Mouse (Mus musculus) monocyte, adult 2 months (primary cell): ENCODE measurements around the gene Tspan8.

Experiments used
- DNase-seq, 2 experiments: peaks; one replicate each; pipeline ENCODE4 v3.0.0; 2022; ENCODE audit warnings: low spot score in 2 of 2, low read depth in 1 of 2

Tspan8 gene

GRCm38 (mm10) chr10:115830726-115831125 lies 14.1 kb downstream of the Tspan8 start:
- DNase-seq, result no peak

DNA sequence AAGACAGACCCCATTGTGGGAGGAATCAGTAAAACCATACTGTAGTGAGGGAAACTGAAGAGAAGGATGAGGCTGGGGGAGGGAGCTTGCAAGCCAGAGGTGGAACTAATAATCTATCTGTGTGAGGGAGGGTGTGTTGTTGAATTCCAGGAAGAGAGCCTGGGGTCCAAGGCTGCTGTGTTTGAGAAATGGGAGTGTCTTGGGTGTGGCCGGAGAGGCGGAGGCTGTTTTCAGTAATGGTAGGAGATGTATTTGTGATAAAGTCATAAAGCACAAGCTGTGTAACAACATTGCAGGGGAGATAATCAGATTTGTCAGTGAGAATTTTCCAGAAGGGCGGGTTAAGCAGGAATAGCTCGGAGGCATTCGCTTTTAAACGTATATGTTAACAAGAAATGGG lies 17.4 kb downstream of the Tspan8 start:
- DNase-seq, result no peak

DNA sequence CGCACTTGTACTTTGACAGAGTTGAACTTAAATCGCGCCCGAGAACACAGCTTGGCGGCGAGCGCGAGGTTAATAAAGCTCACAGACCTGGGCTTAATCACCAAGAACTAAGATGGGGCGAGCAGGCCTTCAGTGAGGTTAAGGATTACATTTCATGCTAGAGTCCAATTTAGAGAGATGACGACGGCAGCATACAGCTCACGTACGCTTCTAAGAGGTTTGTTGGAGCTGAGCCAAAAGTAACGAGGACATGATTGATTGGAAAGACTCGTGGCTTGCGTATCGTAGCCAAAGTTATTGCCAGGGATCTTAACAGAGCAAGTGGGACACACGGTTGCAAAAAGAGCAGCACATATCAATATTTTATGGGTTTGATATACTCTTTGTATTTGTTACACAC lies 30.3 kb downstream of the Tspan8 start:
- DNase-seq, result no peak

DNA sequence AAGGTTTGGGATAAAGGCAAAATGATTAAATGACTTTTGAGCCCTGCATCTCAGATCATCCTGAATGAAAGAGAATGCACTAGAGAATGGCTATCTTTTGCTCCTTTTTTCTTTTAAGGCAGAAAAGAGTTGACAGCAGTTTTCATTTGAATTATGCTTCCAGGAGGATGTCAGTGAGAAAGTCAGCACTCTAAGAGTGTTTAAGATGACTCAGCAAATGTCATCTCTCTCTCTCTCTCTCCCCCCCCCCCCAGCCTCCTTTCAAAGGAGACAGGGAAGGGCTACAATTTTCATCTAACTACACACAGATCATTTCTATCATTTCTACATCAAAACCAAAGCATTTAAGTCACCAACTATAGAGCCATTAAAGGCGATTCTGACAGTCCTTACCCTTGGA lies 31.9 kb downstream of the Tspan8 start:
- no peak for DNase-seq

GRCm38 (mm10) chr10:115860210-115860880 lies 43.7 kb downstream of the Tspan8 start:
- no peak for DNase-seq

DNA sequence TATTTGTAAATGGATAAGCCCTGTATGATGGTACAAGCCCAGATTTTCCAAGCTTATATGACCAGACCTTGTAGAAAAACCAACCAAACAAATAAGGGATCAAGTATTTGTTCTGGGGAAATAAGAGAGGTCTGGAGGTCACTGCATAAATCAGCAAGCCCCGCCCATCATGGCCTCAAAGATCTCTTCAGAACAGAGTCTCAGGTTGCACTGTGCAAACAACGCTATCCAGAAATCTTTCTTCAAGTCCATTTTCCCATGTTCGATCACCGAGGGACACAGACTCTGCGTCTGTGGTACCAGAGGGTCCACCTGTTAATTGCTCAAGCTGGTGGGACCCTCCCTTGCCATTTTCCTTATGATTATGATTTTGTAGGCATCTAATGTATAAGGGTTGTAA lies 45.3 kb downstream of the Tspan8 start:
- no peak for DNase-seq

DNA sequence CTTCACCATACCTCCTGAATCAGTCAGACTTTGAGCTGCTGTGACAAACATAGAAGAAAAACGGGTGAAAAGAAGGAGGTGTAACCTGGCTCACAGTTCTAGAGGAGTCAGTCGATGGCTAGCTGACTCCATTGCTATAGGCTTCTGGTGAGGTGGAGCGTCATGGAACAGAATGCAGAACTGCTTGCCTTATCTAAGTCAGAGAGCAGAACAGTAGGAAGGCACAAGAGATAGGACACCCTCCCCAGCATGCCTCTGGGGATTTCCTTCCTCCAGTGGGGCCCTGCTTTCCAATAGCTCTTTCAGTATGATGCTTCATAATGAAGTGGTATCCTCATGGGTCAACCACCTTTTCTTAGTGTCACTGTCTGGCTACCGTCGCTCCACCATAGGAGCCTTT lies 66.1 kb downstream of the Tspan8 start:
- no peak for DNase-seq

- no peak for DNase-seq
Observed at GRCm38 (mm10) chr10:115891924-115892323, 75.3 kb downstream of the Tspan8 start.

DNA sequence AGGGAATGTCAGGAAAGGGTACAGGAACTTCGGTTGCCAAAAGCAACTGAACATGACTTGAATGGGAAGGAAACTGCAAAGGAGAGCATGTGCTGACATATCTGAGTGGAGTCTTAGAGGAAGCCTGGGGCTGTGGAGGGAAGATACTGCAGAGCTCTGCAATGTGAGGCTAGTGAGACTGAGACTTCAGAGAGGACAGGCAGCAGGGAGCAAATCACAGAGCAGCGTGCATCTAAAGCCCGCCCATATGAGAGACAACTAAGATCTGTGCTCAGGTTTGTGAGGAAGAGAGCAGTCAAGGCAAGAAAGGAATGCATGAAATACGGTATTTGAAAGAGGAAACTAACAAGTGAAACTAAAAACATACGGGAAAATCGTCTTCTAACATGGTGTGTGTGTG lies 76.3 kb downstream of the Tspan8 start:
- no peak for DNase-seq

DNA sequence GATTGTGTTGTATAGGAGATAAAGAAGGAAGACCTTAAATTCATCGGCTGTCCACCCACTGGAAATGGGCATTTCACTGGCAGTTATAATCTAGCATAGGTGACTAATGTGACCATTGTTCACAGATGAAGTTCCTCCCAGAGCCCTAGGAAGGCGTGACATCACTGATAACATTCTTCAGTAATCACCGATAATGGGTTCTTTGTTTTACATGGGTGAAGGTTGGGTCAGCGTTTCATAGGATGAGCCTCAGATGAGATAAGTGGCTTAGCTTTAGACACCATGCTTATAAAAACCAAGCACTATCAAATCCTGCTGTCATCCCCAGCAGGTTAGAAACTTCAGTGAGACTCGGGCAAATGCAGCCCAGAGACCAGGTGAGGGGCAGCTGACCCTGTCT lies 77.4 kb downstream of the Tspan8 start:
- DNase-seq, result no peak

DNA sequence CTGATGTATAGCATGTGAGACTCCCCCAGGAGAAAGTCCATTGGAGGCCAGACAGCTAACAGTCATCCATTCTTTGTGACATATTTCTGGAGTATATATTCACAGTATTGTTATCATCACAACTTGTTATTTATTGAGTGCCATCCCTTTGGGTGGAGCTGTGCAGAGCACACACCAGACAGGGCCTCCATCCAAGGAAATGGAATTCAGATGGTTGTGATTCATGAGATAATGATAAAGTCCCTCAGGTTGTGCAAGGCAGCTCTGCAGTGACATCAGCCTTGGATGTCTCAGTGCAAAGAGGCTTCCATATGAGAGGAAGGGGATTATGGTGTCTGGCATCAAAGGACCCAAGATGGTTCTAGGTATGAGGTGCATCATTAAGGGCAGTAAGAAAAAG lies 80.1 kb downstream of the Tspan8 start:
- no peak for DNase-seq

DNA sequence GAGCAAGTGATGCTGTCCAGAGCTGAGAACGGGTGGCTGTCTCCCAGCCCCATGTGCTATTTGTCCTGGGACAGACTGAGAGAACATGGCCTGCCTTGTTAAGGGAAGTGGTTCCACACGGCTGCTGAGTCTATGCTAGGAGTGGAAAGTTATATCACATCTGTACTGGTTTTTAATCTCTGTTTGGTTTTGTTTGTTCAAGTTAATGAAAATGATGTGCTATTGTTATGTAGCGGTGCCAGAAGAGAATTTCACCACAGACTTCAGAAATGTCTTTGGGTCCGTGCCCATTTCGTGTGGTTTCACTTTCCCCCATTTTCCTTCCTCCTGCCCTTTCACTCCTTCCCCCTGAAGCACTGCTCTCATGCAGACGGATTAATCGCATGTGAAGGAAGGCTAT lies 80.6 kb downstream of the Tspan8 start:
- DNase-seq, result no peak
